Mouse (Mus musculus): ENCODE results near the gene Fxr1.
"Not testable (repeated sequence)": the region's sequence is repeated elsewhere in the genome, so short reads cannot be mapped to it uniquely, and the experiment has no call there.

The Fxr1 gene

GRCm38 (mm10) chr3:34019540-34020381 lies at the start of gene Fxr1:
TSS of gene Fxr1 (plus strand) at chr3:34019943.
- peak; percentile 90 for DNase-seq (ENCODE audit: low spot score)

- DNase-seq (ENCODE audit: low spot score), result no peak
Measured at GRCm38 (mm10) chr3:33979395-33979794, 40.3 kb upstream of the Fxr1 start.

GRCm38 (mm10) chr3:33982746-33983145 lies 37.0 kb upstream of the Fxr1 start:
- DNase-seq (ENCODE audit: low spot score), result no peak

DNA sequence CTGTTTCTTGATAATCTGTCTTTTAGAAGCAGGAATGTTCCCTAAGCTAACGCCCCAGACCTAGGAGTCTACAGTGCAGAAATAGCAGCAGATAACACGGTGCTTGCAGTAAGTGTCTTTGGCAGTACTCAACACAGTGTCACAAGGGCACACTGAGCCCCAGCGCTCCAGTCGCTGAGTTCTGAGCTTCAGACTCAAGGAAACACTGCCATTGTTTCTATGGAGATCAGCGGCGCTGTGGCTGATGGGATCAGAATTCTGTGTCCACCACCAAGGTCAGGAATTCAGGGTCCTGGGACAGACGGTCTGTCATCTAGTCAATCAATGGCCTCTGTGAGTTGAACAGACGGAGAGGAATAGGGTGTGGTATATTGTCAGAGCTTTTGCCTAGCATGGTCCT lies 30.4 kb upstream of the Fxr1 start:
- DNase-seq (ENCODE audit: low spot score), result no peak

- no peak for DNase-seq (ENCODE audit: low spot score)
Measured at GRCm38 (mm10) chr3:33990451-33990850, 29.3 kb upstream of the Fxr1 start.

DNA sequence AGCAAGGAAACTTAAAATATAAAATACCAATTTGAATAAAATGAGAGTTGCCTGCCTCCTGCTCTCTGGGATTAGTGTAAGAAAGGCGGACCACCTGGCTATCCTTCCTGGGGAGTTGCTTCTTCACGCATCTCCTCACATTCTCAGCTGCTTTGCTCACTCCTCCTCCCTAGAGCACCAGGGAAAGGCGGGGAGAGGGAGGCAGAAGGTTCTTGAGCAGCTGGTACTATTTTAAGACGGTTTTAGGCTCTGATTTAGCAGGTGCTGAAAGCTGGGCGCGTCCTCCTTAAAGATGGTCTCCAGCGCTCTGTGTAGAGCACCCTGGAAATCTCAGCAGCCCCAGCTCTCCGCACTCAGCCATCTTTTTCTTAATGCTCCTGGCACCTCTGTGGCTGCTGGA lies 28.8 kb upstream of the Fxr1 start:
- DNase-seq (ENCODE audit: low spot score), result no peak

GRCm38 (mm10) chr3:33993421-33994126 lies 26.2 kb upstream of the Fxr1 start:
- no peak for DNase-seq (ENCODE audit: low spot score)

- DNase-seq (ENCODE audit: low spot score), result no peak
Measured at GRCm38 (mm10) chr3:33994127-33994488, 25.6 kb upstream of the Fxr1 start.

GRCm38 (mm10) chr3:34001691-34002090 lies 18.1 kb upstream of the Fxr1 start:
- DNase-seq (ENCODE audit: low spot score), result not testable (repeated sequence)

- no peak for DNase-seq (ENCODE audit: low spot score)
Measured at GRCm38 (mm10) chr3:34003860-34004259, 15.9 kb upstream of the Fxr1 start.

DNA sequence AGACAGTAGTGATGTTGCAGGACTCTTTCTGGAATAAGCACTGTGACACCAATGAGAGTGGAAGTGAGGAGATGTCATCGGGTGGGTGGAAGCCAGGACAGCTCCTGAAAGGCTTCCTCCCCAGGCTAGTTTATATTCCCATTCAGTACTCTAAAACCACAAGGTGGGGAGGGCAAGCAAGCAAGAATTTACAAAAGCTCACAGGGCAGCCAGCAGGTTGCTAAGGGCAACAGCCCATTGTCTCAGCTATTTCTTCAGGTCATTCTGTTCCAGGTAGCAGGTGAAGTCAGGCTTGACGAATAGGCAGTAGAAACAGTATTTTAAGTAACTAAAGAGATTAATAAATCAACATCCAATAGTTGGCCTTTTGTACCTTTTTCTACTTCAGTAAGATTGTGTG lies 13.4 kb upstream of the Fxr1 start:
- DNase-seq (ENCODE audit: low spot score), result no peak

DNA sequence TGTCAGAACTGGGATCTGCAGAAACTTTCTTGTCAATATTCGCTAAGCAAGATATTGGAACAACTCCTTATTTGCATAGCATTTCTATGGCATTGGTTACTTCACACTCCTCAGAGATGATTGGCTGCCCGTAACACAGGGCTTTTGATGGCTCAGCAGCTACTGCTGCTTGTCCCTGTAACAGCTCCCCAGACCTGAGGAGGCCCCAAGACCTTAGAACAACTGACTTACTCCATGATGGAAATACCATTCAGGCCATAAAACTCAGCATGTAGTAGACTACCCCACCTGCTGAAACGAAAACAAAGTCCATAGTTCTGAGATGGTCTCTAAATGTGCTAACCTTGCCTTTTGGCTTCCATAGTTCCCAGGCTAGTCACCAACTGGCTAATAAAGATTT lies 12.9 kb upstream of the Fxr1 start:
- DNase-seq (ENCODE audit: low spot score), result no peak

DNA sequence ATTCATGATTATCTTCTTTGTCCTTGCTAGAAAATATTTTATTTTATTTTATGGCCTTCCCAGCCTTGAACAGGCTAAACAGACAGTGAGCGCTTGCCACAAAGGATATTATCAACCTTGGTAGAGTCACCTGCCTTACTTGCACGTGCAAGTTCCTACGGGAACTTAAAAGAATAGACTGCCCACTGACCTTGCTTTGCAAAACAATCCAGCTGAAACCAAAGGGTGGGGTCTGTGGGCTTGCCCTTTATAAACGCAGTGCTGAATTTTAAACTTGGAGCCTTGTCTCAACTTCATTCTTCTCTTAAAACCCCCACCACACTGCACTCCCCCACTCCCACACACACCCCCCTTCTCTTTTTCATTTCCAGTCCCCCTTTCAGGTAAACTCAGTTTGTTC lies 12.1 kb upstream of the Fxr1 start:
- no peak for DNase-seq (ENCODE audit: low spot score)

GRCm38 (mm10) chr3:34008191-34008590 lies 11.6 kb upstream of the Fxr1 start:
- peak; percentile 24 for DNase-seq (ENCODE audit: low spot score)

- DNase-seq (ENCODE audit: low spot score), result peak; percentile 57
Measured at GRCm38 (mm10) chr3:34020382-34021258, 877 bp downstream of the Fxr1 start.

GRCm38 (mm10) chr3:34021259-34021828 lies 1.6 kb downstream of the Fxr1 start:
- DNase-seq (ENCODE audit: low spot score), result no peak

DNA sequence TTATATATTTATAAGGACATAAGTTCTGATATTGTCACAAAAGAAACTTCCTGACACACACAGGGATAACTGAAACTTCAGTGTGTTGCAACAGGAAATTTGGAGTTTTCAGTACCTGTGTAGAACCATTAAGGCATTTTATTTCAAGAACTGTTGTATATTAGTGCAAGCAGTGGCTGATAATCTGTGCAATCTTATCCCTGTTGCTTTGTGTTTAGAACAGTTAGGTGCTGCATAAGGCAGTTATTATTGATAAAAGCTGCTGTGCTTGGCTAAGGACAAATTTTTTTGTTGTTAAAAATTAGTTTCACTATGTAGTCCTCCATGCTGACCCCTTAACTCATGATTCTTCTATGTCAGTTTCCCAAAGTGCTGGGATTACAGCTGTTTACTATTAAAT lies 9.2 kb downstream of the Fxr1 start:
- no peak for DNase-seq (ENCODE audit: low spot score)

DNA sequence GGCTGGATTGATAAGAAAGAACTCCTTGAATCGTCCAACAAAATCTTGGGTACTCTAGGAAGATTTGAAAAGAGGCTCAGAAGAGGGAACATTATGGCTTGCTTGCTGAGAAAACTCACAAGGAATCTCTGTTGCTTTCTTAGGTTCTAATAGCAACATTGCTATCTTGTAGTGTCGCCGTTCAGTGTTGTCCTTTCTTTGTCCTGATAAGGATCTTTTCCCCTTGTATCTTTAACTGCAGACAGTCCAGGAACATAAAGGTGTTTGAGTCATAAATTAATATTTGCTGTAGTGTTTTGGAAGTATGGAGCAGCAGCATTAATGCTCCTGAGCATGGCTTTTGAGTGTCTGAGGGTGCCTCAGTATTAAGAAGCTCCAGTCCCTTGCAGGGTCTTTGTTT lies 10.9 kb downstream of the Fxr1 start:
- DNase-seq (ENCODE audit: low spot score), result no peak

DNA sequence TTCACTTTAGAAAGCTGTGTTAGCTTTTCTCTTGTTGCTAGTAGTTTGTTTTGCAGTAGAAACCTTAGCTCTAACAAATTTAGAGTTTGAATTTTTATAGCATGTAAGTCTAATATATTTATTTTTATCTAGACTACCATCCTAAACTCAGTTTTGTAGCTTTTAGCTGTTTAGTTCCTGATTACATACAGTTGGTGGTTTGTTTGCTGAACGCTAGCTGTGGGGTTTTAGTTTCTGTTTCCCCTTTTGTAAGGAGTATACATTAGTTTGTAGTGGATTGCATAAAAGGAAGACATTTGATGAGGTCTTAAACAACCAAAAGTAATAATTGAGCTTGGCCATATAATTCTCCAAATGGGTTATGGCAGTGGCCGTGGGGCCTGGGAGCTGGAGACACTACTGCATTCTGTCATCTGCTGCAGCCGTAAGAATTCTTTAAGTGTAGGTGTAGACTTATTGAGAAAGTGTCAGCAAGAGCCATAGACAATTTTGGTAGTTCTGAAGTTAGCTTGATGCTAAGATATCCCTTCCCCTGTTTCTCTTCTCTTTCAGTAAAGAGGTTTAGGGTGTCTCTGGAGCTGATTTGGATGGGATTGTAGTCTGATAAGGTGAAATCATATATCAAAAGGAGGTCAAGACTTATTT lies 14.1 kb downstream of the Fxr1 start:
- DNase-seq (ENCODE audit: low spot score), result no peak

DNA sequence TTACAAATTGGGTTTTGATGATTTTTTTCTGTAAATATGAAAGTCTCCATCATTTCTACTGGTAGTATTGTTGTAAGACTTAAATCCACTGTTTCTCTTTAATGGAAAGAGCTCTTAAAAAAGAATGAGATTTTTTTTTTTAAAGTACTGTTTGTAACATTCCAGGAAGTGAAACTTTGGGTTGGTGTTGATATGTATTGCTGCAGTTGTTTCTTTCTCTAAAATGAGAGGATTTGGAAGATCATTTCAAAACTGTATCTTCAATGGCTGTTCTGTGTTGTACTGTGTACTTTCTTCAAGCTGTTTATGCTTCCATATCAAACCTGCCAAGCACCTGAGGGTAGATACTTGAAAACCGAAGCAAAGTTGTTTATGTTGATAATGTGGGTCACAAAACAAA lies 15.1 kb downstream of the Fxr1 start:
- no peak for DNase-seq (ENCODE audit: low spot score)

GRCm38 (mm10) chr3:34035706-34036105 lies 16.0 kb downstream of the Fxr1 start:
- DNase-seq (ENCODE audit: low spot score), result no peak

- no peak for DNase-seq (ENCODE audit: low spot score)
Measured at GRCm38 (mm10) chr3:34041990-34042389, 22.2 kb downstream of the Fxr1 start.

Data from embryo, embryonic 10.5 days (tissue).